Mouse (Mus musculus): ENCODE results near the gene Mcoln2.

The Mcoln2 gene

DNA sequence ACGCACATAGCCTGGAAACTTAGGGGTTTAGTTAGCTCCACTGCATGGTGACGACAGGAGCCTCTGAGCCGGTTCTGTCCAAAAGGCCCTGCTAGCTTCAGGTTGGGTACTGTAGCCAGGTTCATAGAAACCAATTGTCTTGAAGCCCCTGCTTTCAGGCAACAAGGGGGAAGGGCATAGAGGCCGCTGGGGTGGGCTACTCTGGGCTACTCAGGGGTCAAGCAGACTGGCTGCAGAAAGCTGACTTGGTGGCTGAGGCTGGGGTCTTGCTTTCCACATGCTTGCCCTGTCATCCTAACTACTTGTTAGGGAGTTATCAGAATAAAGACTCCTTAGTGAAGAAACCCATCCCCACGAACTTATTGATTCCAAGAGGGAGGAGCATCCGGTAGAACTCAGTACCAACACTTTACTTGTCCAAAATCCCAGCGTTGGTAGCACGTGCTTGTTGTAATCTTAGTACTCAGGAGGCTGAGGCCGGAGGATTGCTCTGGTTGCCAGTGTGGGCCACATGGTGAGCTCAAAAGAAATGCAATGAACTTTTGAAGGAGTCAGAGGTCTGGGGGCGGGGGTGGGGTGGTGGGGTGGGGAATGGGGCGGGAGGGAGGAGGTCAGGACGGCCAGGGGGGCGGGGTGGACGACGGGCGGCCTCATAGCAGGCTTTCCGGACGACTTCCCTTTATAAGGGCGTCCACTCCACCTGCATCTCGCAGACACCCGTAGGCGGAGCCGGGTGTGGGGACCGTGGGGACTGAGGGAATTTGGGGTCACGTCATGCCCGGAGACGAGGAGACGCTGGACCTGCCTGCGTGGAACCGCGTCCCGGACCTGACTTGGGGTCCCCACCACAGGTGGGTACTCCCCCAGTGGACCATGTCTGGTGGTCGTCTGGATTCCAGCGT, at the start of gene Mcoln2:
Gene Mcoln2, plus strand, starts transcription at position 678 of the 902 bp plus-strand sequence.
- DNase-seq: peak; percentile 21

DNA sequence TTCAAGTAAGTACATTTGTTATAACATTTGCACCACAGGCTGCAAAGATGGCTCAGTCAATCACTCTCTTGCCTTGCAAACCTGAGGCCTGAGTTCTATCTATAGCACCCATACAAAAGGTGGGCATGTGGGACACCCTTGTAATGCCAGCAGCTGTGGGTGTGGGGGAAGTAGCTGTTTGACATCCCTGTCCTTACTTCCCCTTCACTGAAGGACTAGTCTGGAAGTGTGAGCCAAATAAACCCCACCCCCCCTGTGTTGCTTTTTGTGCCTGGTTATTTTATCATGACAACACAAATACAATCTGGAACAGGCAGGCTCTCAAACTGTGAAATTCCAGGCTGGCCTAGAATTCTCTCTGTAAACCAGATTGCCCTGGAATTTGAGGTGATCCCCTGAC, 49.7 kb upstream of the Mcoln2 start:
- DNase-seq: no peak

DNA sequence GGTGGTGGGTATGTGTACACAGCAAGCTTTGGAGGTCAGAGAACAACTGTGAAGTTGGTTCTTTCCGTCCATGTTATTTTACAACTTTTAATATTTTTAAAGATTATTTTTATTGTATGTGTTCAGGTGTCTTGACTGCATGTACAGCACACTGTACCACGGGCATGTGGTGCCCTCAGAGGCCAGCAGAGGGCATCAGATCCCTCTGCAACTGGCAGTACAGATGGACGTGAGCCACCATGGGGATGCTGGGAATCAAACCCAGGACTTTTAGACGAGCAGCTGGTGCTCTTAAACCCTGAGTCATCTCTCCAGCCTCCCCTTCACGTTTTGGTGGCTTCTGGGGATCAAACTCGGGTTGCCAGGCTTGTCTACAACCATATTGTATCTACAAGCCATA, 47.6 kb upstream of the Mcoln2 start:
- no peak for DNase-seq

DNA sequence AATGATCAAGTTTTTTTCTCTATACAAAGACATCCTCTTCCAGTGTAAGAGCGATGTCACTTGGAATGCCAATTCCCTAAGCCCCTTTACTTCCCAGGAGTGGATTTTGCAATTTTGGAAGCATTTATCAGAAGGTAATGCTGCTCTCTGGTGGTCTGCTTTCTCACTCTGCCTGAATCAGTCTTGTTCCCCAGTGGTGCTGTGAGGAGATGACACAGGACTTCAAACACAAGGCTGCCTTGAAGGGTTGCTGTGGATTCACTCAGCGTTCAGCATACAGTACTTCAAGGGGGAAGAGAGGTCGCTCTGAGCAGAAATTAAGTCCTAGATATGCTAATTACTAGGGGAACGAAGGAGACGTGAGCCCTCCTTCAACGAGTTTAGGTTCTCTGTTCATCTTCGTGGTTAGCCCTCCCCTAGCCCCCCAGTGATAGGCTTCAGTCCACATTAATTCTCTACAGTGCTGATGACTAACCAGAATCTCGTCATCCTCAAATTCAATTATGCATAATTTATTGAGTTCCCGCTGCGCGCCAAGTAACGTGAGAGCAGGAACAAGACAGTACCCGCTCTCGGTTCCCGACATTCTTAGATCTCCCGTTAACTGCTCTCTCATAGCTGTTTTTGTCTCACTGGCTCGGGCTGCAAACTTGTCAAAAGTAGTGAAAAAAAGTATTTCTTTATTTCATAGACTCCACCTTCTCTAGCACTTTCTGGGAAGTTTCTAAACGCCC, 42.4 kb upstream of the Mcoln2 start:
- DNase-seq: no peak

DNA sequence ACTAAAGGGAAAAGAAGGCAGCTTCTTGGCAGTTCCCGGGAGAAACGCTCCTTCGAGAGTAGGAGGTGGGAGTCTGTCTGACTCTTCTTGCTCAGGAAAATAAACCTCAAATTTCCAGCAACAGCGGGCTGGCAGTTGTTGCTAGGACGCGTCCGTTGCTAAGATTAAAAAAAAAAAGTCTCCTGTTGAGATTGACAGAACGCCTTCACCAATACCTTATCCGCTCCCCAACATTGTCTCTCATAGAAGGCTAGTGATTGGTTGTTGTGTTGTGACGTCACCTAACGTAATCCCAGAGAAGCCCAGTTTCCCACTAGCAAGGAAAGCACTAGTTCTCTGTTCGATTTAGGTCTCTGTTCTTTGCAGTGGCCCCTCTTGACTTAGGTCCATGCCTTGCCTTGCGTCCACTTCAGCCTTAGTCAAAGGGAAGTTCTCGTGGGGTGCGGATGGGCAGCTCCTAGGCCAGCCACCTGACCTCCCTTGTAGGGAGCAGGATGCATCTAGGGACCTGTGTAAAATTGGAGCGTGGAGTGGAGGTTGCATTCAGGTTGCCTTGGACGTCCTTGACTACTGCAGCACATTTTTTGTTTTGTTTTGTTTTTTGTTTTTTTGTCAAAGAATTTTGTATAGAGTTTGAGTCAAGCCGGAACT, 41.6 kb upstream of the Mcoln2 start, which contains the start of gene Wdr63:
Gene Wdr63, minus strand, starts transcription at position 210 of the 651 bp plus-strand sequence.
- peak; percentile 22 for DNase-seq

DNA sequence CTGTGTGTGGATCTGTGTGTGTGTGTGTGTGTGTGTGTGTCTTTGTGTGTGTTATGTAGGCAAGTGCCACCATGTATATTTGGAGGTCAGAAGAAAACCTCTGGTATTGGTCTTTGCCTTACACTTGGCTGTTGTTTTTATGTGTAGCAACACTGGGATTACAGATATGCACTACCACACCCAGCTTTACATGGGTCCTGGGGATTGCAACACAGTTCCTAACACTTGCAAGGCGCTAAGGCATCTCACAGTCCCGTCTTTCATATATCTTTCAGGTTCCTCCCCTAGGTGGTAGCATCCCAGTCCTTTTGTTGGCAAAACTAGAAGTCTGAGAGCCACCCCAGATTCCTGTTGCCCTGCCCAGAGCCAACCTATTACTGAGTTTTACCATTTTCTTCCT, 40.7 kb upstream of the Mcoln2 start:
- DNase-seq: no peak

DNA sequence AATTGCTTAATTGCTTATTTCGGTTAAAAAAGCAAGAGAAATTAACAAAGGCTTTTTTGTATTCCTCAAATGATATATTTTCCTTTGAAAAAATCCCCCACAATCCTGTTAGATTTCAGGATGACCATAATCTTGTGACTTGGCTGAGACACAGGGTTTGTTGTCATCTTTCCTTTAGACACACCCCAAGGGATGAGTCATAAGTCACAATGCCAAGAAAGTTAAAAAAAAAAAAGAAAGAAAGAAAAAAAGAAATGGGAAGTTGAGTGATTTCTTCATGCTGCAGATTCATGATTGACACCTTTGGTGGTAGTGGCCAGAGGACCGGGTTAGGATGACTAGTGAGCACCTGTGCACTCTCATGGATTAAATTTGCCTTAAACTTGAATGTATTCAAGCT, 39.3 kb upstream of the Mcoln2 start:
- DNase-seq: no peak

DNA sequence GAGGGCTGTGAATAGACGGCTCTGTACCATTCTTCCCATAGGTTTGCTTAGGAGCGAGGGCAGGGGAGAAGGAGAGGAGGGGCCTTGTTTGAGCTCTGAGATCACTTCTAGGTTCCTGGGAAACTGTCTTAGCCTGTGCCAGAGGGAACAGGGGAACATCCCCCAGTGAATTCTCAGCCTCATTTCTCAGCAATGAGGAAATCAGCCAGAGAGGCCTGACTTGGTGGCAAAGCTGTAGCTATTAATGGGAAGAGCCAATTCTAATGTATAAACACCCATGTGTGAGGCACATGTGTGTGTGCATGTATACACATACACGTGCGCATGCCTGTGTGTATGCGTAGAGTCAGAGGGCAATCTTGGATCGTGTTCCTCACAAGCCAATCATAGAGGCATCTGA, 38.7 kb upstream of the Mcoln2 start:
- no peak for DNase-seq

DNA sequence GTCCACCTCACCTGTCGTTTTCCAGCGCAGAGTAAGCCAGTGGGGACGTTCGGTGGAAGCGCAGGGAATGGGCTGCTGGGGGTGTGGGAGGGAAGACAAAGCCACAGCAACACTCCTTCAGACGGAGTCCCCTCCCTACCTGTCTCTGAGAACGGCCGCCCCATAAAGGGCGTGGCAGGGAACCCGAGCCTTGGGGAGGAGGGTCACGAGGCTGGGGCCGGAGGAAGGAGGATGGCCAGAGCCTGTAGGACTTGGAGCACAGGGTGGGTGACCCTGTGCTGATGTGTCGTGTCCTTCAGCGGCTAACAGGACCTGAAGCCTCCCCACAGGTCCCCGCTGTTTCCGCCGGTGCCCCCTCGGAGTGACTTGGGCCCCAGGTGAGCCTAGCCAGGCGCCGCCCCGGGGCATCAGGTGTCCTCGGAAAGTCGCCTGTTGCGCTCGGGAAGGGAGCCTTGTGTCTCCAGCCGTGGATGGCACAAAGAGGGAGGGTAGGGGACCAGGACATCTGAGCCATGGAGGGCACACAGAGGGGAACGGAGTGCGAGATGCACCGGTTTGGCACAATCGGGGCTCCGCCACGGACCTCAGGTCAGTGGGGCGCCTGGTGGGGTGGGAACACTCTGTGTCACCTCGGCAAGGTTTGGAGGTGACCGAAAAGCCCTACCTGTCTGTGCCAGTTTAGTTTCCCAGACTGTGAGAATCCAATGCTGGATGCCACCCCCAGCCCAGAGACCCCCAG, 32.2 kb upstream of the Mcoln2 start, which contains the start of gene Mcoln3:
Gene Mcoln3, plus strand, starts transcription at position 193 of the 739 bp plus-strand sequence.
- no peak for DNase-seq

DNA sequence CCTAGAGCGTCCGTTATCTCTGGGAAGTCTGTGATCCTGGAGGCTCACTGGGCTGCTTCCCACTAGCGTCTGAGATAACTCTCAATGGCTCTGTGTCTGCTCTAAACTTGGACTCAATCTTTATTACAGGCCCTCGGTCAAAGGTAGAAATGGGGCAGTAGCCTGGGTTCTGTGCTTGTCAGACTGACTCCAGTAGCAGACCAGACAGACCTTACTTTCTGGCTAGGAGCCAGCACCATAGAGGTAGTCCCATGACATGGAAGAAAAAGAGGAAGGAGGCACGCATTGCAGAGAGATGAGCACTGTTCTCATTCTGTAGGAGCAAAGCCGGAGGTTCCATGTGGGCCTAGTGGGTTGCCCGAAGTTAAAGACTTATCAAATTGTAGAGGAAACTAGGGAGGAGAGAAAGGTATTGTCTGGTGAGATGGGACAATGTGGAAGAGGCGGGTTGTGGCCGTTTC, 31.6 kb upstream of the Mcoln2 start:
- no peak for DNase-seq

DNA sequence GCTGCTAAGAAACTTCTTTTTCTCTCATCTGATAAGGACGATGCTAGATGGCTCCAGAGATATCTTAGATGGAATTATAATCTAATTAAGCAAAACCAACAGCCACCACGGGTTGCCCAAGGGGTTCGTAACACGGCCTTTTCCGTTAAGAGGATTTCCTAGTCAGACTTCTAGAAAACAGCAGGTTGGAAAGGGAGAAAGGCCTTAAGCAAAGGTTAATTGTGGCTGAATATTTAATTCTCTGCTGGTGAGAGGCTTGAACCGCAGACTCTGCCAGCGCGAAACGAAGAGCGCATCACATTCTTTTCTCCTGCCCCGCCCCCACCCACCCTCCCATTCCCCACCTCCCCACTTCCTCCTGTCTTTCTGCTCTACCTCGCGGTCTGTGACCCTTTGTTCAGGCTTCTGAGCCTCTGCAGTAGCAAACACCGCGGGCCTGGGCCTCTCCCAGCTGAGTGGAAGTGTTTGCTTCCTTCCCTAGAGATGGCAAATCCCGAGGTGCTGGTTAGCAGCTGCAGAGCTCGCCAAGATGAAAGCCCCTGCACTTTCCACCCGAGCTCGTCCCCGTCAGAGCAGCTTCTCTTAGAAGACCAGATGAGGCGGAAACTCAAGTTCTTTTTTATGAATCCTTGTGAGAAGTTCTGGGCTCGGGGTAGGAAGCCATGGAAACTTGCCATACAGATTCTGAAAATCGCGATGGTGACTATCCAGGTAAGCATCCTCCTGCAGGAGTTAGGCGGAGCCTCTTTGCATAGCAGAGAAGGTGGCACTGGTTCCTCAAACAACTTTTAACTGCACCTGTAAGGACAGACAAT, 28.1 kb upstream of the Mcoln2 start:
- DNase-seq: no peak

DNA sequence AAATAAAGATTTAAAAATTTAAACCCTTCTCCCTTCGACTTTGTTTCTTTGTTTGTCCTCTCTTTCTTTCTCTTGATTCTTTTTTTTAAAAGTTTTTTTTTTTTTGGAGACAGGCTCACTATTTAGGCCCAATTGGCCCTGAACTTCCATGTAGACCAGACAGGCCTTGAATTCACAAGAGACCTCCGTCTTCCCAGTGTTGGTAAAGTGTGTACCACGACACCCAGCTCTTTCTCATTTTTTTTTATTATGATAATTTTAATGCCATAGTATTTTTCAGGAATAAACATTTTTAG, 27.6 kb upstream of the Mcoln2 start:
- DNase-seq: no peak

DNA sequence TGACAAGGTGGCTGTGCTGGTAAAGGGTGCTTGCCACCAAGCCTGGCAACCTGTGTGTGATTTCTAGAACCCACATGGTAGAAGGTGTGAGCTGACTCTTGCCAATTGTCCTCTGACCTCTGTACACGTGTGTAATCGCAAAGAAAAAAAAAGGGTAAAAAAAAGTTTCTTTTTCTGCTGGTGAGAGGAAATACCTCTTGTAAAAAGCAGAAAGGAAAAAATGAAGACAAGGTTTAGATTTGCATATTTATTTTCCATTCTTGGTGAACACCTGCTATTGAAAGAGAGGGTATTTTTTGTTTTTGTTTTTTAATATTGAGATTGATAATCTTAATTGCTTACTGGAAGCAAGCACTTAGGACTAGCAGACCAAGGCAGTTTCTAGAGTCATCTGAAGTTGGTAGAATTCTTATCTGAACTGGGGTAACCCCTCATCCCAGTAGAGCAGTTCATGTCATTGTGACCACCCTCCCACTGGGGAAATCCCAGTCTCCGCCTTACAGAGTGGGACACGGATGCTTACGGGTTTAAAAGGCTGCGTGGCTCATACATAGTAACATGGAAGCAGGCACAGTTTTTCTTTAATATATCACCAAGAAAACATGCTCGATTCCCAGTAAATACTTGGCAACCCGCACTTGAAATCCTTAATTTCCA, 26.7 kb upstream of the Mcoln2 start:
- DNase-seq: no peak

DNA sequence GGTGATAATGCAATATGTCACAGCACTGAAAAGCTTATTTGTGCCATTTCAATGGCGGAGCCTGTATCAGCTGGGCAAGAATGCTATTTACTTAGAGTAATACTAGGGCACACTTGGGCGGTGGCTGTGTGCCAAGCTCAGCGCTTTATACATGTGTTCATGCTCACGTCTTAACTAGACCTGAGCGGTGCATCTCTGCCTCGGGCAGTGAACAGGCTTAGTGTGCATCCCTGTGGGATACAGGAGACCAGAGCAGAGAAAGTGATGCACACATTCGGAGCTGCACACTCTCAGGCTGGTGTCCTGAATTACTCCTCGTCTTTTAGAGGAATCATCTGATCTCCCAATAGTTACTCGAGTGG, 26.2 kb upstream of the Mcoln2 start:
- DNase-seq: no peak

DNA sequence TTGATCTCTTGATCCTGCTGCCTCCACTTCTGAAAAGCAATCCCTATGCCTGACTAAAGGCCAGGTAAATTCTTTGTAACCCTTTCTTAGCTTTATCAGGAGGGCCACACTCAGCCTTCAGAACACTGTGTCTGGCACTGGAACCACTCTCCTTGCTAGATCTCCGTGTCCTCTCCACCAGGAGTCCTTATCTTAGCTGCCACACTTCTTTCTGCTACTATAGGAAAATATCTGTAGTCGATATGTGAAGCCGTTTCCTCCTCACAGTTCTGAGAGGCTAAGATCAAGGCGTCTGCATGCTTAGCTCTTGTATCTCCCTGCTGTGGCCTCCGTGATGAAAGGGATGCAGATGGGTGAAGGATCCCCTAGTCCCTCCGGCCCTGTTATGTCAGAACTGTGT, 22.4 kb upstream of the Mcoln2 start:
- DNase-seq: no peak

DNA sequence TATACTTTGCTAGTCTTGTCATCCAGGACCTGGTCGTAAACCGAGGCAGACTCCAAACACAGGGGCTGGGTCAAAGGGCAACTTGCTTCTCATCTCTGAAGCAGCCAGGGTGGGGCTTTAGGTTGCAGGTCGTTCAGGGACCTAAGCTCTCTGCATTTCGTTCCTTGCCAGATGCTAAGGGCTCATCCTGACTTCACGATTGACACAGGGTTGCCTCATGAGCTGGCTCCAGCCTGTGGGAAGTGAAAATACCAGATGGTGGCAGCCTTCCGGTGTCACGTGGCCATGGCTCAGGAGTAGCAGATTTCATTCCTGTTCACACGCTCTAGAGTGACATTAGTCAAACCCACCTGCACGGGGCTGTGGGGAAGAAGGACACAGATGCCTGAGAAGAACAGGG, 14.8 kb upstream of the Mcoln2 start:
- no peak for DNase-seq

DNA sequence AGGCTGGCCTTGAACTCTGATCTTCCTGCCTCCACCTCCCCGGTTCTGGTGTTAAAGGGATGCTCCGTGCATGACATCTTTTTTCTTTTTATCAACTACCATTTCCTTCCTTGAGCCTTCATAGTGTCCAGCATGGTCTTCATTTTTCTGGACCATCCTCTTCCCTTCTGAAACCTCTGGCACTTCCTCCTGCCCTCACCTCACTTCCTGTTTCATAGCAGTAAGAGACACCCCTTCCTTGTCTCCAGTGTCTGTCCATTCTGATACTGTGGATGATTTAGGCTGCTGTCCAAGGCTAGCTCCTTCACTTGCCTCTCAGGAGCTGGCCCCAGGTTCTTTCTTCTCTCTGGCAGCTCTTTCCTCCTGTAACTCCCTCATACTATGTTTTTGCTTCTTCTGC, 14.2 kb upstream of the Mcoln2 start:
- DNase-seq: no peak

DNA sequence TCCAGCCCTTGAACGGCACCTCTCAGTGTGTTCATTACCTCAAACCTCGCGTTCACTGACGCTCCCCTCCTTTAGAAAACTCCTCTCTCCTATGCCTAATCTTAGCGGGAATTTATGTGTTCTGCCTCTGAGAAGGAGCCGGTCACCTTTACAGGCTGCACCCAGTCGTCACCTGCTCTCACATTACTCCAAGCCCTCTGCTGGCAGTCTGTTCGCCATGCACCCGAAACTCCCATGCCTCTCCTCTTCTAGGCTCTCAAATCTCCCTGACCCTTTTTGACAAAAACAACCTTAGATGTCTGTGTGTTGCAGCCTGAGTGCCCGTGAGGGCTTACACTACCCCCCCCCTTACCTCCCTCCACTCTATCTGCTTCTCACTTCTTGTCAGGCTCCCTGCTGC, 13.2 kb upstream of the Mcoln2 start:
- DNase-seq: peak; percentile 20

DNA sequence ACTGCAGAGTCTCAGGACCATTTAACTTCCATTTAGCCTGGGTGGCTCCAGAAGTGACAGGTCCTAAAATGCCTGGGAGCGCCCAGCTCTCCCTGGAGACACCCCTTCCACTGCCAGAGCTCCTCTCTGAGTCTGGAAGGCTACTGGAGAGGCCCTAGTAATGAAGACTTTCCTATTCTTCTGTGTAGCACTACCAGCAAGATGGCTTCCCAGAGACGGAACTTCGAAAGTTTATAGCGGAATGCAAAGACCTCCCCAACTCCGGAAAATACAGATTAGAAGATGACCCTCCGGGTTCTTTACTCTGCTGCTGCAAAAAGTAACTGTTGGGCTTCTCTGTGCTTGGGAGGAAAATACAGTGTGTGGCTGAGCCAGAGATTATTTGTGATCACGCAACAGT, 9.4 kb upstream of the Mcoln2 start:
- DNase-seq: no peak

DNA sequence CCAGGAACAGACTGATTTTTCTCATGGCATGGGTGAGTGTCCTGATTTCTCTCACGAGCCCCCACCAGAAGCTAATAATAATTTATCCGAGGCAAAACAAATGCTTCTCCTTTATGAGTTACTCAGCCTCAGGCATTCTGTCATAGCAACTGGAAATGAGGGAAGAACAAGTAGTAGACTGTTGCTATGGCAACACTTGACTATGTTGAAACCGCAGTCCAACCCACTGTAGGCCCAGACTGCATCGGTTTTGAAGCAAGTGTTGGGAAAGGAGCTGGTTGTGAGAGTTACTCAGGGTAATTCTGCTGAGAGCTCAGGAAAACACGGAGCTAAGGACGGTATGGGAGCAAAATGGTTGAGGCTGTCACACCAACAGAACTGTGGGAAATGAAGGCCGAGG, 7.1 kb upstream of the Mcoln2 start:
- no peak for DNase-seq

DNA sequence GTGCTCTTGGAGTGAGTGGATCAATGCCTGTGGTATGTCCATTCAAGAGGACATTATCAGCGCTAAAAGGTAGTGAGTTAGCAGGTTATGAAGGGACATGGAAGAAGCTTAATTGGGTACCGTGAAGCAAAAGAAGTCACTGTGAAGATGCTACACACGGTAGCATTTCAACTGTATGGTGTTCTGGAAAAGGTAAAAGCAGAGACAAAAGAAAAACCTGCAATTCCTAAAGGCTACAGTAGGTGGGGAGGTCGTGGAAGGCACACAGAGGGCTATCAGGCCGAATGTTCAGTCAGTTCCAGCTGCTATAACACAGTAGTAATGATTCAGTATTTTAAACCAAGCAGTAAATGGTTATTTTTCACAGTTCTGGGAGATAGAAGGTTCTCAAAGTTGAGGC, 4.1 kb upstream of the Mcoln2 start:
- no peak for DNase-seq

DNA sequence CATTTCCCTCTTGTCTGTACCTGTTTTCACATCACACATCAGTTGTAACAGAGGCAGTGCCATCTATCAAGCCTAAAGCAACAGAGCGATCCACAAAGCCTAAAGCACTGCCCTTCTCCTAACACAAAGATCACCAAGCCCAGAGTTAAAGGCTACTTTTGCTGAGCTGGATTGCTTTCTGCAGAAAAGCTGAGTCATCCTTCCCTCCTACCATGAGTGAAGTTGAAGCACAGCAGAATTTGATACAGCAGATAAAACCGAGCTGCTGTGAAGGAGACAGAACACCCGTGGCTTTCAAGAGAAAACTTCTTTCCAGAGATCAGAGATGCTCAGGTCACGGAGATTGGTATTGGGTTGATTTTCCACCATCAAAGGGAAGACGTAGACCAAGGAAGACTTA, 3.5 kb upstream of the Mcoln2 start:
- no peak for DNase-seq

Data from kidney, adult 18-20 months (tissue).